Mouse (Mus musculus): ENCODE measurements at regions not wholly inside any gene's neighbourhood (a gene's known extent, or its start where the extent isn't known, plus 50 kb on each side); places are given as distances from the start of the nearest gene placed in this dataset.

DNA sequence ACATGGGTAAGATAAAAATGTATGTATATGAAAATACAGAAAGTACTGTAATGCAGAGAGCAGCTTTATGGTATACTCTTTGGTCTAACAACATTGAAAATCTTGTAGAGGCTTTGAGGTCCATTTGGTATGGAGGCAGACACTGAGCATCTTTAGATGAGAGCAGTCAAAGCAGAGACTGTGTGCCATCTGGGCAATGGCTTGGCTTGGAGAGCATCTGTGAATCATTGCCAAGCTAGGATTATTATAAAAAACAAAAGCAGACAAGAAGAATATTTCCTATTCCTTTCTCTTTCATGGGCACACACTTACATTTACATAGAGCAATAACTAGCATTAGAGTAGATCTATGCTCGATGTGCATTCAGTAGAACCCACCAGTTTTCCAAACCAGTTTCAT, 1075.6 kb downstream of the Mat2b start:
- TF ChIP-seq CTCF (IDR thresholded peaks at IDR 0.05; ENCODE audit: low read depth, low read length) (no peak), POLR2A (IDR thresholded peaks at IDR 0.05; ENCODE audit: extremely low read depth, insufficient read depth, low read length) (no peak)

All from liver, adult 2 months (tissue).